Mouse (Mus musculus) cortical plate, adult 2 months (tissue): ENCODE data around the gene Tex37. TPM values are rescaled to one million over a fixed set of nuclear protein-coding genes. Genes with fewer than 3 reads are reported as not detected.
A peak's percentile ranks its signal among the peaks of the same experiment; 100 is the strongest.

ENCODE experiments used
- H3K27ac ChIP-seq: fragments of 200-500 bp; 2 replicates; pipeline ENCODE4 v1.5.1; 2012; ENCODE audit warnings: low read length, control low read depth, inconsistent platforms; ENCODE audit not compliant: insufficient read depth
- H3K4me1 ChIP-seq: fragments of 200-500 bp; 2 replicates; pipeline ENCODE4 v1.6.1; 2011; ENCODE audit warnings: low read length; ENCODE audit not compliant: control insufficient read depth, insufficient read depth
- H3K4me3 ChIP-seq: fragments of 200-500 bp; 2 replicates; pipeline ENCODE4 v1.5.1; 2011; ENCODE audit warnings: mild to moderate bottlenecking, low read length, control low read depth; ENCODE audit not compliant: insufficient read depth
- CTCF ChIP-seq: fragments of 200-500 bp; IDR thresholded peaks from 2 replicates; pipeline ENCODE4 v1.5.1; 2011; ENCODE audit warnings: mild to moderate bottlenecking, control low read depth, low read length; ENCODE audit not compliant: insufficient read depth; ENCODE audit errors: extremely low read depth
- POLR2A ChIP-seq: fragments of 200-500 bp; IDR thresholded peaks from 2 replicates; pipeline ENCODE4 v1.6.1; 2011; ENCODE audit warnings: mild to moderate bottlenecking, low read length, control low read depth; ENCODE audit not compliant: insufficient read depth; ENCODE audit errors: extremely low read depth
- polyA plus RNA-seq: library from polyadenylated mRNA; depleted of rRNA; stranded (reverse); fragments of >200 nt; gene quantifications from 2 replicates; pipeline ENCODE4 v1.2.3, GENCODE M21; 2012

The Tex37 gene
- polyA plus RNA-seq, 1 experiment: not detected

GRCm38 (mm10) chr6:70955291-70955800 lies 36.6 kb upstream of the Tex37 start:
- H3K4me1 ChIP-seq: no peaks in the 10 kb centered on the region
- H3K27ac ChIP-seq: no peak overlapping the region
- TF ChIP-seq CTCF: no peak
- no peak for TF ChIP-seq POLR2A
- H3K4me3 ChIP-seq: no peak overlapping the region

- no peak for TF ChIP-seq POLR2A
- TF ChIP-seq CTCF: peak; percentile 27; the same call in 1 of the 2 replicates
- no peak overlapping the region for H3K27ac ChIP-seq
- no peak overlapping the region for H3K4me3 ChIP-seq
- no peaks in the 10 kb centered on the region for H3K4me1 ChIP-seq
These were observed 35.3 kb upstream of the Tex37 start for GRCm38 (mm10) chr6:70954040-70954439.

- TF ChIP-seq POLR2A (no peak), CTCF (no peak)
- H3K4me3 ChIP-seq: no peak overlapping the region
- H3K27ac ChIP-seq: no peak overlapping the region
- H3K4me1 ChIP-seq: no peaks in the 10 kb centered on the region
These were observed 34.5 kb upstream of the Tex37 start for GRCm38 (mm10) chr6:70953274-70953673.

GRCm38 (mm10) chr6:70931801-70932200 lies 13.1 kb upstream of the Tex37 start:
- no peak overlapping the region for H3K4me3 ChIP-seq
- TF ChIP-seq CTCF: no peak
- TF ChIP-seq POLR2A: no peak
- no peak overlapping the region for H3K27ac ChIP-seq

GRCm38 (mm10) chr6:70921274-70922074 lies 2.7 kb upstream of the Tex37 start:
- Histone ChIP-seq H3K27ac (no peak overlapping the region), H3K4me3 (no peak overlapping the region), H3K4me1 (no peaks in the 10 kb centered on the region)
- no peak for TF ChIP-seq POLR2A
- peak; percentile 64 for TF ChIP-seq CTCF

More at GRCm38 (mm10) chr6:70931801-70932200, 13.1 kb upstream of the Tex37 start:
- no peaks in the 10 kb centered on the region for H3K4me1 ChIP-seq

- Histone ChIP-seq H3K4me1 (no peaks in the 10 kb centered on the region), H3K27ac (no peak overlapping the region), H3K4me3 (no peak overlapping the region)
- TF ChIP-seq POLR2A (no peak), CTCF (no peak)
These were observed 6.3 kb downstream of the Tex37 start for GRCm38 (mm10) chr6:70912396-70912765.

- TF ChIP-seq CTCF (no peak), POLR2A (no peak)
- Histone ChIP-seq H3K4me1 (no peaks in the 10 kb centered on the region), H3K4me3 (no peak overlapping the region), H3K27ac (no peak overlapping the region)
These were observed 6.9 kb downstream of the Tex37 start for GRCm38 (mm10) chr6:70911668-70912395.

- H3K4me3 ChIP-seq: no peak overlapping the region
- no peaks in the 10 kb centered on the region for H3K4me1 ChIP-seq
- no peak for TF ChIP-seq POLR2A
- TF ChIP-seq CTCF: no peak
- no peak overlapping the region for H3K27ac ChIP-seq
These were observed 8.4 kb downstream of the Tex37 start for GRCm38 (mm10) chr6:70910285-70910684.

GRCm38 (mm10) chr6:70909572-70909971 lies 9.2 kb downstream of the Tex37 start:
- Histone ChIP-seq H3K4me3 (no peak overlapping the region), H3K27ac (no peak overlapping the region), H3K4me1 (no peaks in the 10 kb centered on the region)
- TF ChIP-seq CTCF (no peak), POLR2A (no peak)
